Mouse (Mus musculus): Measurements from ENCODE around the gene Pik3c2g.

GRCm38 (mm10) chr6:139901801-139902200, 314.8 kb downstream of the Pik3c2g start:
- no peak for TF ChIP-seq CTCF (IDR thresholded peaks at IDR 0.05; ENCODE audit: extremely low read depth, insufficient read depth, low read length)
- TF ChIP-seq POLR2A (IDR thresholded peaks at IDR 0.05; ENCODE audit: extremely low read depth, insufficient read depth, low read length) = no peak
